Mouse (Mus musculus) midbrain, embryonic 16.5 days (tissue): ENCODE measurements around the gene Ttc13. TPM values are rescaled to one million over a fixed set of nuclear protein-coding genes. Genes with fewer than 3 reads are reported as not detected.

ENCODE experiments used
- ATAC-seq: fragments of 200-750 bp; cut with Nextera tagmentation; 2 replicates; pipeline ENCODE4 v1.8.0; 2017; ENCODE audit warnings: moderate TSS enrichment
- H3K27ac ChIP-seq: fragments of 300-500 bp; sonication (generic); 2 replicates; pipeline ENCODE4 v1.5.1; 2014; ENCODE audit warnings: mild to moderate bottlenecking, low read length, mixed read lengths
- H3K27me3 ChIP-seq: fragments of 300-500 bp; sonication (generic); 2 replicates; pipeline ENCODE4 v1.6.1; 2014; ENCODE audit warnings: low read depth, low read length, mixed read lengths; ENCODE audit not compliant: control insufficient read depth, insufficient read depth
- H3K36me3 ChIP-seq: fragments of 300-500 bp; sonication (generic); 2 replicates; pipeline ENCODE4 v1.6.1; 2014; ENCODE audit warnings: mild to moderate bottlenecking, low read length, moderate library complexity, mixed read lengths; ENCODE audit not compliant: control insufficient read depth, insufficient read depth
- H3K4me1 ChIP-seq: fragments of 300-500 bp; sonication (generic); 2 replicates; pipeline ENCODE4 v1.6.1; 2014; ENCODE audit warnings: mild to moderate bottlenecking, low read length, mixed read lengths; ENCODE audit not compliant: control insufficient read depth, insufficient read depth
- H3K4me2 ChIP-seq: fragments of 300-500 bp; sonication (generic); 2 replicates; pipeline ENCODE4 v1.6.1; 2014; ENCODE audit warnings: mild to moderate bottlenecking, low read length, mixed read lengths
- H3K4me3 ChIP-seq: fragments of 300-500 bp; sonication (generic); 2 replicates; pipeline ENCODE4 v1.5.1; 2014; ENCODE audit warnings: low read depth, mild to moderate bottlenecking, low read length, moderate library complexity, mixed read lengths
- H3K9ac ChIP-seq: fragments of 300-500 bp; sonication (generic); 2 replicates; pipeline ENCODE4 v1.6.1; 2014; ENCODE audit warnings: low read depth, low read length, mixed read lengths
- H3K9me3 ChIP-seq: fragments of 300-500 bp; sonication (generic); replicated peaks from 2 replicates; pipeline ENCODE4 v1.6.1; 2014; ENCODE audit warnings: mild to moderate bottlenecking, low read length, mixed read lengths; ENCODE audit not compliant: control insufficient read depth, poor library complexity, severe bottlenecking
- WGBS: fragments of 180-500 bp; shearing (Covaris S2); extraction: QIAGEN DNeasy Blood & Tissue Kit; methylation state at CpG from one replicate; pipeline ENCODE4 v1.1.7; 2014; 5-methylcytosine and 5-hydroxymethylcytosine counted together
- polyA plus RNA-seq: library from polyadenylated mRNA; unstranded; fragments of >200 nt; fragmentation: Nextera tagmentation; extraction: Ambion mirVana; gene quantifications from 2 replicates; pipeline ENCODE4 v1.2.1, GENCODE M21; 2015

Ttc13 gene
- polyA plus RNA-seq, 1 experiment from 2014 or later = 64.6 TPM

DNA sequence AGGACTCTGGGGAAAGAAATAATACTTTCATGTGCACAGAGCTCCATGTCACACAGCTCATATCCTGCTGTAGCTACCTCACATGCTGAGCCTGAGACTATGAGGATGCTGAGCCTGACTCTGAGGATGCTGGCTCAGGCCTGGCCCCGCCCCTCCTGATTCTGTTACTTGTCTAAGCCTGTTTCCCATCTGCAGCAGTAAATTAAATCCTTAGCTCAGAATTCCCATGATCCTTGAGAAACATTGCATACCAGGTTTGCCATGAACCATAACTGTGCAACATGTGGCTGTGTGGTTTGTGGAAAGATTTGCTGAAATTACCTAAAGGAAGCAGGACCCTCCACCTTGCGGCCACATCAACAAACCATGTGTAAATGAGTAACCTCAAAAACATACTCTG lies 49.4 kb downstream of the Ttc13 start:
- Histone ChIP-seq H3K4me3 (no peak overlapping the region), H3K4me1 (no peaks in the 10 kb centered on the region), H3K9me3 (no peaks in the 10 kb centered on the region), H3K9ac (no peak overlapping the region), H3K36me3 (peaks cover 14% of the 10 kb centered on the region), H3K27me3 (no peaks in the 10 kb centered on the region), H3K4me2 (no peak overlapping the region), H3K27ac (no peak overlapping the region)
- ATAC-seq = no peak
- WGBS = 99% methylated on average over 2 of the region's 2 CpGs

DNA sequence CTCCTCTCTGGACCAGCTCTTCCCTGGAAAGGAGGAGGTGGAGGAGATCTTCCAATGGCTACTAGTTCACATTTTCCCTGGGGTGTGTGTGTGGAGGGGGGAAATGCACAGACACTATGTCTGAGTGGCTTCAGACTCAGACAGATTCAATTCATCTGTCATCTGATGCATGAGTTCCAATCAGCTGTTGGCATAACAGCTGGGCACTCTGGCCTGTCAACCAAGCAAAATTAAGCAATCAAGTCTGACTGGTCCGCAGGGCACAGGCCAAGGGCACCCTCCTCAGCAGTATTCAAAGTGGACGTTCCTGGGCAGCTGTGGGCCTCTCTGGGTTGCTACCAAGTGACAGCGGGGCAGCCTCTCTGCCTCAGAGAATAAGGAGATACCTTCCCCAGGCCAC lies 53.0 kb downstream of the Ttc13 start:
- Histone ChIP-seq H3K4me1 (no peaks in the 10 kb centered on the region; the same call in 1 of the 2 replicates), H3K27ac (no peak overlapping the region), H3K4me2 (no peak overlapping the region), H3K27me3 (no peaks in the 10 kb centered on the region), H3K4me3 (no peak overlapping the region), H3K9ac (no peak overlapping the region), H3K36me3 (peaks cover 9% of the 10 kb centered on the region), H3K9me3 (no peaks in the 10 kb centered on the region)
- no peak for ATAC-seq
- 68% methylated on average over 3 of the region's 3 CpGs for WGBS

DNA sequence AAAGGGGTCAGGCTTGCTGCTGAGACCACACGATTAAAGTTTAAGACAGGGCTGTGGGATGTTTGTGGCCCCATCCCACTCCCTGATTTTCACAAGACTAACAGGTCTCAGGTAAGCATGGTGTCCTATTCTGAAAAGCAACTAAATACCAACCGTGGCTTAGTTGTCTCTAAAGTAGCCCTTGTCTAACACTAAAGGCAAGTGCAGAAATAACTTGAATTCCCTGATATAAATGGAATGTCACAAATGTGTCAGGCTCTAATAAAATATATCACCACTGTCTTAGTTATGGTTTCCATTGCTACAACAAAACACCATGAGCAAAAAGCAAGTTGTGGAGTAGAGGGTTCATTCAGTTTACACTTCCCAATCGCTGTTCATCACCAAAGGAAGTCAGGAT lies 57.4 kb downstream of the Ttc13 start:
- peaks cover 27% of the 10 kb centered on the region for H3K4me1 ChIP-seq
- no peak overlapping the region for H3K27ac ChIP-seq
- no peak for ATAC-seq
- no peak overlapping the region for H3K9ac ChIP-seq
- H3K9me3 ChIP-seq = no peaks in the 10 kb centered on the region
- H3K4me2 ChIP-seq = no peak overlapping the region
- H3K4me3 ChIP-seq = no peak overlapping the region
- H3K27me3 ChIP-seq = no peaks in the 10 kb centered on the region
- no peaks in the 10 kb centered on the region for H3K36me3 ChIP-seq
- 83% methylated on average over 3 of the region's 3 CpGs for WGBS

DNA sequence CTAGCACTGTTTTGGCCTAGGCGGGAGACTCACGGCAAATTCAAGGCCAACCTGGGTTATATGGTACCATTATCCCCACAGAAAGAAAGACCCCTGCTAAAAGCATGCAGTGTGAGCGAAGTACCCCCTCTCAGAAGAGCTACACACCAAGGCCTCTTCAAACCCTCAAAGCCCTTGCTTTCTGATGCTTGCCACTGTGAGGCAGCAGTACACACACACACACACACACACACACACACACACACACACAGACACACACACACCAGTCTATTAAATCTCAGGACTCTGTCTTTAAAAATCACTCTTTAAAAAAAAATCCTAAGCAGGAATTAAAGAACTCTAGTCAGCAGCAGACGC lies 57.9 kb downstream of the Ttc13 start:
- peak overlapping the region; percentile 94 for H3K4me3 ChIP-seq
- peak overlapping the region; percentile 78 for H3K4me2 ChIP-seq
- H3K9me3 ChIP-seq = no peaks in the 10 kb centered on the region
- H3K4me1 ChIP-seq = peaks cover 30% of the 10 kb centered on the region
- H3K27me3 ChIP-seq = no peaks in the 10 kb centered on the region
- H3K9ac ChIP-seq = peak overlapping the region; percentile 96; the same call in 1 of the 2 replicates
- WGBS = 43% methylated on average over 4 of the region's 4 CpGs
- H3K36me3 ChIP-seq = no peaks in the 10 kb centered on the region
- ATAC-seq = no peak; the same call in 1 of the 2 replicates
- H3K27ac ChIP-seq = peak overlapping the region; percentile 93

DNA sequence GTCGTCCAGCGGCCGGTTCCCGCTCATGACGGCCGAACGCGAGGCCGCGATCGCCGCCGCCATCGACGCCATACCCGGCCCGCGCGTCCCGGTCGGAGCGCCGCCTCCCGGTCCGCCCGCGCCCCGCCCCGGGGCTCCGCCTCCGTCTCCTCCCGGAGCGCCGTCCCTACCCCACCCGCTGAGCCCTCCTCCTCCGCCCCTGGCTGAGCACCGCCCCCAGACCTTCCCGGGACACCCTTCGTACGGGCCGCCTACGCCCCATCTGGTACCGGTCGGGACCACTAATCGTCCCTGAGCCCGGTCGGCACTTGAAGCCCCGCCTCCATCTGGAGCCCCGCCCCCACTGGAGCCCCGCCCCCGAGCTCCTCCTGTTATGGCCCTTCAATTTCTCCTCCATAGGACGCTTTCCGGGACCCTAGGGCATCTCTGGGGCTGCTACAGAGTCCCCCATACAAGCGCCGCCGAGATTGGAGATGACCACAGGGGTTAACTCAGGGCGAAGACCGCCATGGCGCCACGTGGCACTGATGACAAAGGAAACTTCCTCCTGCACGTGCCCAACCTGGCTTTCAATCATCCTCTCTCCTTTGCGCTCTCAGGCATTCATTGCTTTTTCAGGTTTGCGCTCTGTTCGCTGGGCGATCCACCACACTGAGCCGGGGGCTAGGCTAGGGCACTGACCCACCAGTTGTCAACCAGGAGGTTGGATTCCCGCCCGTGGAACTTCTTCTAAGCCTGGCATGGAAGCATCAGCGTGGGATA lies 58.5 kb downstream of the Ttc13 start, which contains the start of gene 2310022B05Rik:
2310022B05Rik (minus strand) TSS at position 258 of the 762 bp plus-strand sequence.
- no peaks in the 10 kb centered on the region for H3K36me3 ChIP-seq
- peak within 1 kb of the TSS; percentile 94 for H3K4me3 ChIP-seq
- under 1% methylated on average over 47 of the region's 69 CpGs for WGBS
- H3K9me3 ChIP-seq = no peaks in the 10 kb centered on the region
- peak within 1 kb of the TSS; percentile 93 for H3K27ac ChIP-seq
- H3K27me3 ChIP-seq = no peaks in the 10 kb centered on the region
- H3K4me1 ChIP-seq = peaks cover 33% of the 10 kb centered on the region
- H3K9ac ChIP-seq = peak within 1 kb of the TSS; percentile 96
- peak; percentile 87 for ATAC-seq
- peak within 1 kb of the TSS; percentile 78 for H3K4me2 ChIP-seq

DNA sequence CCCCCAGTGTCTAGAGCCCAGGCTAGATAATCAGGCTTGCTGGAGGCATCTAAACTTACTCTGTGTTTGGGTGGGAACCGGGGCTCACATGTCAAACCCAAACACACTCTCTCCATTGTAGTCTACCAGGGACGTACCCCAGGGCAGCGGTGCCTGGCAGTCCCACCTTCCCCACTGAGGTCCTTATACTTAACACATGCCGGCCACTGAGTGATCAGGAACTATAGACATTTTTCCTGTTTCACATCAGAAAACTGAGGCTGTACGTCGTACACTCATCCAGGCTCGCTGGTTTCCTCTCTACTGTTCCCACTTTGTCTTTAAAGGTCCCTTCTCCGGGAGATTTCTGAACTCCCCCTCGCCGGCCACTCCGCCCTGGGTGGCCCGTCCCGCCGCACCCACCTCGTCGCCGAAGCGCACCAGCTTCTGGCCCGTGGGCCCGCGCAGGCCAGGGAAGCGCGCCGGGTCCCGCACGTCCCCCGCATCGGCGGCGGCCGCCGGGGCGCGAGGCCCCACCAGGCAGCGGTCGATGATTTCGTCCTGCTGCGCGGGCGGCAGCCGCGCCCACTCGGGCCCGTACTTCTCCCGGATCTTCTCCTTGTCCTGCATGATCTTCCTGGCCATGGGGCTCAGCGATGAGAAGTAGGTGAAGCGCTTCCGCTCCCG lies 59.2 kb downstream of the Ttc13 start:
- peak; percentile 57 for ATAC-seq
- peak overlapping the region; percentile 96 for H3K9ac ChIP-seq
- H3K4me2 ChIP-seq = peak overlapping the region; percentile 78
- no peaks in the 10 kb centered on the region for H3K36me3 ChIP-seq
- WGBS = under 1% methylated on average over 48 of the region's 49 CpGs
- H3K4me1 ChIP-seq = peaks cover 36% of the 10 kb centered on the region
- H3K9me3 ChIP-seq = no peaks in the 10 kb centered on the region
- no peaks in the 10 kb centered on the region for H3K27me3 ChIP-seq
- H3K4me3 ChIP-seq = peak overlapping the region; percentile 94
- peak overlapping the region; percentile 93 for H3K27ac ChIP-seq

DNA sequence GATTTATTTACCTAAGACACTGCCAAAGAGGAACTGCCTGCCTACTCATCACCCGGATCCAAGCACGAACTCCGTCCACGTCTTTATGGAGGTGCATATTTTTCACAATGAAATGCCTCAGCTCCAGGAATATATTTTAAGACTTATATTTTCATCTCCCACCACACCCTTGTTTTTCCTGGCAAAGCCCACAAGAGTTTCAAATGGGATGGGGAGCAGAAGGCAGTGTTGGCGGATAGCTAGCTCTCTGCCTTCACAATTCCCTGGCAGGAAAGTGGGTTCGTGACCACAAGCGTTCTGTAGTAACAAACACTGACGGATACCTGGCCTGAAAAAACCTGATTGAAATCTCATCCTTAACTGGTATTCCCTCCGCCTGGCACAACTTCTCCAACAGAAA lies 60.0 kb downstream of the Ttc13 start:
- Histone ChIP-seq H3K4me2 (peak overlapping the region; percentile 78), H3K27me3 (no peaks in the 10 kb centered on the region), H3K9me3 (no peaks in the 10 kb centered on the region), H3K27ac (no peak overlapping the region), H3K4me1 (peaks cover 36% of the 10 kb centered on the region), H3K9ac (peak overlapping the region; percentile 96), H3K4me3 (peak overlapping the region; percentile 94), H3K36me3 (no peaks in the 10 kb centered on the region)
- ATAC-seq = no peak
- 58% methylated on average over 9 of the region's 9 CpGs for WGBS

DNA sequence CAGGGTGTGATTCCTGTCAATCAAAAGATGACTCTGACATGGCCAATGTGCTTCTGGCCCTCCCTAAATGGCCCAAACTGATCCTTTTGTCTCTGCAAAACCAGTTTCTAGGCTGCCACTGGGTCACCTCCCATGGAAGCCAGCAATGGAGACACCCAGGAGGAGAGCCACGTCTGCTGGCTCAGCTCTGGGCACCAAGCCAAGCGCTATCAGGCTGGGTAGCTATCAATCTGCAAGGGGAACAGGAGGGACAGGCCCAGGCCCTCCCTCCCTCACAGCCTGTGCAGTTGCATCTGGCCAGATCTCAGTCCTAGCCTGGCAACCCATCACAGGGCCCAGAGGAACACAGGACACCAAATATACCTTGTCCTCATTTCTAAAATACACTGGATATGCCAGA lies 63.4 kb downstream of the Ttc13 start:
- Histone ChIP-seq H3K27ac (no peak overlapping the region), H3K9ac (no peak overlapping the region), H3K9me3 (no peaks in the 10 kb centered on the region), H3K4me1 (peaks cover 36% of the 10 kb centered on the region), H3K4me3 (no peak overlapping the region), H3K4me2 (peak overlapping the region; percentile 7; the same call in 1 of the 2 replicates), H3K36me3 (peaks cover 3% of the 10 kb centered on the region; the same call in 1 of the 2 replicates), H3K27me3 (no peaks in the 10 kb centered on the region)
- WGBS = 51% methylated on average over 2 of the region's 2 CpGs
- ATAC-seq = no peak

DNA sequence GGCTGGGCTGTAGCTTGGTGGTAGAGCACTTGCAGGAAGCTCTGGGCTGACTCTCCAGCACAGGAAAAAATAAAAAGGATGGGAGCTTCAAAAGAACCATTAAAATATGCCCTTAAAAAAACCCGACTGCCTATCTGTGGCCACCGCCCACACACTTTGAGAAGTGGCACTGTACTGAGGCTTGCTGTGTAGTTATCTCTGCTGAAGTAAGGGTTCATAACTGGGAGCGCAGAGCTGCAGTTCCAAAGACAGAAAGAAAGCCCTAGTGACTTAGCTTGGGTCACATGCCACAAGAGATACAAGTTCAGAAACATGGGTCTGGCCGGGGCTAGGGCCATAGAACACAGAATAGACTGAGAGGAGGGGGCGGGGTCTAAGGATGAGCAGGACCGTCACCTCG lies 63.8 kb downstream of the Ttc13 start:
- H3K4me3 ChIP-seq = no peak overlapping the region
- H3K27me3 ChIP-seq = no peaks in the 10 kb centered on the region
- H3K27ac ChIP-seq = no peak overlapping the region
- H3K9me3 ChIP-seq = no peaks in the 10 kb centered on the region
- no peak overlapping the region for H3K9ac ChIP-seq
- no peak for ATAC-seq
- WGBS = 83% methylated on average over 7 of the region's 7 CpGs
- H3K4me1 ChIP-seq = peaks cover 36% of the 10 kb centered on the region
- peaks cover 3% of the 10 kb centered on the region; the same call in 1 of the 2 replicates for H3K36me3 ChIP-seq
- no peak overlapping the region for H3K4me2 ChIP-seq
